Mouse (Mus musculus): Measurements from ENCODE around the gene Gatad2a. TPM values are rescaled to one million over a fixed set of nuclear protein-coding genes. Genes with fewer than 3 reads are reported as not detected.
"Not testable (repeated sequence)": the region's sequence is repeated elsewhere in the genome, so short reads cannot be mapped to it uniquely, and the experiment has no call there.

Gene Gatad2a
- polyA plus RNA-seq, 1 experiment, result 36.9 TPM

- WGBS, result 42% methylated on average over 4 of the region's 4 CpGs
- Histone ChIP-seq H3K27ac (ENCODE audit: insufficient read depth, low read length) (no peak overlapping the region), H3K27me3 (ENCODE audit: control insufficient read depth, insufficient read depth, low read length) (no peaks in the 10 kb centered on the region), H3K4me1 (ENCODE audit: control insufficient read depth, insufficient read depth, low read length) (peaks cover 12% of the 10 kb centered on the region), H3K4me3 (replicated peaks; ENCODE audit: insufficient read depth, low read depth, low read length) (no peak overlapping the region)
- no peak for DNase-seq
- TF ChIP-seq POLR2A (IDR thresholded peaks at IDR 0.05; ENCODE audit: borderline replicate concordance, insufficient read depth, low read length) (no peak), CTCF (IDR thresholded peaks at IDR 0.05; ENCODE audit: borderline replicate concordance, insufficient read depth, low read depth, low read length) (no peak)
Measured at GRCm38 (mm10) chr8:69967291-69967933, 28.8 kb downstream of the Gatad2a start.

GRCm38 (mm10) chr8:69959241-69959640 lies 36.9 kb downstream of the Gatad2a start:
- no peak for DNase-seq
- no peaks in the 10 kb centered on the region for H3K27me3 ChIP-seq (ENCODE audit: control insufficient read depth, insufficient read depth, low read length)
- H3K4me3 ChIP-seq (replicated peaks; ENCODE audit: insufficient read depth, low read depth, low read length), result no peak overlapping the region

GRCm38 (mm10) chr8:69957879-69958278 lies 38.3 kb downstream of the Gatad2a start:
- H3K27me3 ChIP-seq (ENCODE audit: control insufficient read depth, insufficient read depth, low read length), result no peaks in the 10 kb centered on the region
- no peak overlapping the region for H3K4me3 ChIP-seq (replicated peaks; ENCODE audit: insufficient read depth, low read depth, low read length)

More at GRCm38 (mm10) chr8:69959241-69959640, 36.9 kb downstream of the Gatad2a start:
- no peak for TF ChIP-seq POLR2A (IDR thresholded peaks at IDR 0.05; ENCODE audit: borderline replicate concordance, insufficient read depth, low read length)
- TF ChIP-seq CTCF (IDR thresholded peaks at IDR 0.05; ENCODE audit: borderline replicate concordance, insufficient read depth, low read depth, low read length), result no peak
- peaks cover 11% of the 10 kb centered on the region for H3K4me1 ChIP-seq (ENCODE audit: control insufficient read depth, insufficient read depth, low read length)
- no peak overlapping the region for H3K27ac ChIP-seq (ENCODE audit: insufficient read depth, low read length)

GRCm38 (mm10) chr8:69957419-69957818 lies 38.8 kb downstream of the Gatad2a start:
- Histone ChIP-seq H3K4me1 (ENCODE audit: control insufficient read depth, insufficient read depth, low read length) (peaks cover 13% of the 10 kb centered on the region), H3K27ac (ENCODE audit: insufficient read depth, low read length) (no peak overlapping the region), H3K27me3 (ENCODE audit: control insufficient read depth, insufficient read depth, low read length) (no peaks in the 10 kb centered on the region), H3K4me3 (replicated peaks; ENCODE audit: insufficient read depth, low read depth, low read length) (no peak overlapping the region)
- 60% methylated on average over 1 of the region's 1 CpGs for WGBS
- no peak for DNase-seq
- TF ChIP-seq CTCF (IDR thresholded peaks at IDR 0.05; ENCODE audit: borderline replicate concordance, insufficient read depth, low read depth, low read length) (no peak), POLR2A (IDR thresholded peaks at IDR 0.05; ENCODE audit: borderline replicate concordance, insufficient read depth, low read length) (no peak)

More at GRCm38 (mm10) chr8:69957879-69958278, 38.3 kb downstream of the Gatad2a start:
- peaks cover 13% of the 10 kb centered on the region for H3K4me1 ChIP-seq (ENCODE audit: control insufficient read depth, insufficient read depth, low read length)
- no peak for TF ChIP-seq CTCF (IDR thresholded peaks at IDR 0.05; ENCODE audit: borderline replicate concordance, insufficient read depth, low read depth, low read length)
- no peak for TF ChIP-seq POLR2A (IDR thresholded peaks at IDR 0.05; ENCODE audit: borderline replicate concordance, insufficient read depth, low read length)
- no peak for DNase-seq
- no peak overlapping the region for H3K27ac ChIP-seq (ENCODE audit: insufficient read depth, low read length)

- Histone ChIP-seq H3K27me3 (ENCODE audit: control insufficient read depth, insufficient read depth, low read length) (no peaks in the 10 kb centered on the region), H3K4me1 (ENCODE audit: control insufficient read depth, insufficient read depth, low read length) (peaks cover 13% of the 10 kb centered on the region), H3K4me3 (replicated peaks; ENCODE audit: insufficient read depth, low read depth, low read length) (no peak overlapping the region), H3K27ac (ENCODE audit: insufficient read depth, low read length) (no peak overlapping the region)
- 53% methylated on average over 2 of the region's 2 CpGs for WGBS
- DNase-seq, result no peak
- no peak for TF ChIP-seq CTCF (IDR thresholded peaks at IDR 0.05; ENCODE audit: borderline replicate concordance, insufficient read depth, low read depth, low read length)
- TF ChIP-seq POLR2A (IDR thresholded peaks at IDR 0.05; ENCODE audit: borderline replicate concordance, insufficient read depth, low read length), result no peak
Measured at GRCm38 (mm10) chr8:69956651-69957050, 39.5 kb downstream of the Gatad2a start.

GRCm38 (mm10) chr8:69954642-69955041 lies 41.5 kb downstream of the Gatad2a start:
- peaks cover 13% of the 10 kb centered on the region for H3K4me1 ChIP-seq (ENCODE audit: control insufficient read depth, insufficient read depth, low read length)
- WGBS, result 52% methylated on average over 1 of the region's 1 CpGs
- TF ChIP-seq POLR2A (IDR thresholded peaks at IDR 0.05; ENCODE audit: borderline replicate concordance, insufficient read depth, low read length) (no peak), CTCF (IDR thresholded peaks at IDR 0.05; ENCODE audit: borderline replicate concordance, insufficient read depth, low read depth, low read length) (no peak)

GRCm38 (mm10) chr8:69954213-69954612 lies 42.0 kb downstream of the Gatad2a start:
- 46% methylated on average over 4 of the region's 4 CpGs for WGBS

More at GRCm38 (mm10) chr8:69954642-69955041, 41.5 kb downstream of the Gatad2a start:
- Histone ChIP-seq H3K4me3 (replicated peaks; ENCODE audit: insufficient read depth, low read depth, low read length) (no peak overlapping the region), H3K27ac (ENCODE audit: insufficient read depth, low read length) (no peak overlapping the region), H3K27me3 (ENCODE audit: control insufficient read depth, insufficient read depth, low read length) (no peaks in the 10 kb centered on the region)
- DNase-seq, result no peak

GRCm38 (mm10) chr8:69950300-69950699 lies 45.9 kb downstream of the Gatad2a start:
- no peak for DNase-seq
- peaks cover 10% of the 10 kb centered on the region for H3K4me1 ChIP-seq (ENCODE audit: control insufficient read depth, insufficient read depth, low read length)
- no peak overlapping the region for H3K4me3 ChIP-seq (replicated peaks; ENCODE audit: insufficient read depth, low read depth, low read length)
- no peaks in the 10 kb centered on the region for H3K27me3 ChIP-seq (ENCODE audit: control insufficient read depth, insufficient read depth, low read length)
- 99% methylated on average over 2 of the region's 2 CpGs for WGBS
- H3K27ac ChIP-seq (ENCODE audit: insufficient read depth, low read length), result no peak overlapping the region
- no peak for TF ChIP-seq POLR2A (IDR thresholded peaks at IDR 0.05; ENCODE audit: borderline replicate concordance, insufficient read depth, low read length)
- TF ChIP-seq CTCF (IDR thresholded peaks at IDR 0.05; ENCODE audit: borderline replicate concordance, insufficient read depth, low read depth, low read length), result no peak

More at GRCm38 (mm10) chr8:69954213-69954612, 42.0 kb downstream of the Gatad2a start:
- Histone ChIP-seq H3K27me3 (ENCODE audit: control insufficient read depth, insufficient read depth, low read length) (no peaks in the 10 kb centered on the region), H3K4me3 (replicated peaks; ENCODE audit: insufficient read depth, low read depth, low read length) (no peak overlapping the region), H3K4me1 (ENCODE audit: control insufficient read depth, insufficient read depth, low read length) (peaks cover 13% of the 10 kb centered on the region), H3K27ac (ENCODE audit: insufficient read depth, low read length) (peak overlapping the region; percentile 25; the same call in 1 of the 2 replicates)
- no peak for DNase-seq
- no peak for TF ChIP-seq POLR2A (IDR thresholded peaks at IDR 0.05; ENCODE audit: borderline replicate concordance, insufficient read depth, low read length)

- H3K27ac ChIP-seq (ENCODE audit: insufficient read depth, low read length); H3K4me1 ChIP-seq (ENCODE audit: control insufficient read depth, insufficient read depth, low read length); H3K4me3 ChIP-seq (replicated peaks; ENCODE audit: insufficient read depth, low read depth, low read length); DNase-seq; H3K27me3 ChIP-seq (ENCODE audit: control insufficient read depth, insufficient read depth, low read length): not testable (repeated sequence)
- 80% methylated on average over 3 of the region's 3 CpGs for WGBS
Measured at GRCm38 (mm10) chr8:69942495-69942894, 53.7 kb downstream of the Gatad2a start.

Measured in cerebellum, adult 2 months (tissue).